Mouse (Mus musculus): ENCODE results near the gene Ucn3.

DNA sequence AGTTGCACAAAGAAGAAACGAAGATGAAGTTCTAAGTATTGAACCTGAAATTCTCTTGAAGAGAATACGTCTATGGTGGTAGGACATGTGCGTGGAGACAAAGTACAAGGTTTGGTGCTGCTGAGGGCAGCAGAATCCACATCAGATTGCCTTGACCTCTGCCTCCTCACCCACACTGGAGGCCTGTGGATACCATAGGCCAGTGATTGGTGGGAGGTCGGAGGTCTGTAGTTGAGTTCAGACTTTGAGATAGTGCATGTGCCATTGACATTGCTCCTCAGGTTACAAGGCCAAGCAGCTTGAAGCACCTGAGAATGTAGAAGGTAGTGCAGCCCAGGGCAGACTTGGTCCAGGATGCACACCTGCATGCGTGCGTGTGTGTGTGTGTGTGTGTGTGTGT, 19.1 kb downstream of the Ucn3 start:
- TF ChIP-seq CTCF (IDR thresholded peaks at IDR 0.05; ENCODE audit: low read depth, low read length) = no peak
- no peak for TF ChIP-seq POLR2A (IDR thresholded peaks at IDR 0.05; ENCODE audit: borderline replicate concordance, low read depth, low read length)

All from bone marrow macrophage, adult 2 months (primary cell).